Mouse (Mus musculus) left cerebral cortex, adult 2 months (tissue): Measurements from ENCODE around the gene Disp1. TPM values are rescaled to one million over a fixed set of nuclear protein-coding genes. Genes with fewer than 3 reads are reported as not detected.

Experiments
- DNase-seq, 2 experiments: peaks; one replicate each; pipeline ENCODE4 v3.0.0; 2021 to 2022; ENCODE audit warnings: low spot score in 2 of 2, mixed read lengths in 1 of 2; ENCODE audit errors: extremely low spot score in 1 of 2
- H3K27ac ChIP-seq: fragments of 200-600 bp; 2 replicates; pipeline ENCODE4 v1.8.1; 2022
- H3K4me3 ChIP-seq: fragments of 200-600 bp; 2 replicates; pipeline ENCODE4 v1.8.1; 2022
- CTCF ChIP-seq: fragments of 200-600 bp; IDR thresholded peaks from 2 replicates; pipeline ENCODE4 v1.8.1; 2022; ENCODE audit warnings: antibody characterized with exemption, mild to moderate bottlenecking, moderate library complexity
- intact Hi-C: fragments of 180-260 bp; cut with DNase I; formaldehyde crosslinking; loops from one replicate; pipeline ENCODE4 v1.15.1; 2025
- total RNA-seq, 2 experiments: library from RNA; stranded (reverse); gene quantifications; 2 replicates each; pipeline ENCODE4 v1.2.3; 2021

The Disp1 gene
- total RNA-seq, 2 experiments from 2014 or later = 5.4 to 7.7 TPM

- TF ChIP-seq CTCF = no peak
- no peak overlapping the region for H3K4me3 ChIP-seq
- H3K27ac ChIP-seq = no peak overlapping the region
- no peak for DNase-seq
- intact Hi-C loops = no loop called here
Observed at GRCm38 (mm10) chr1:183233679-183234174, 12.4 kb upstream of the Disp1 start.

GRCm38 (mm10) chr1:183232985-183233678 is 11.8 kb upstream of the Disp1 start:
- intact Hi-C loops = no loop called here
- TF ChIP-seq CTCF = no peak
- no peak for DNase-seq

GRCm38 (mm10) chr1:183227469-183227868 is 6.1 kb upstream of the Disp1 start:
- no peak for TF ChIP-seq CTCF
- no peak for DNase-seq
- H3K4me3 ChIP-seq = no peak overlapping the region
- intact Hi-C loops = no loop called here
- no peak overlapping the region for H3K27ac ChIP-seq

More at GRCm38 (mm10) chr1:183232985-183233678, 11.8 kb upstream of the Disp1 start:
- H3K27ac ChIP-seq = no peak overlapping the region
- no peak overlapping the region for H3K4me3 ChIP-seq

- Histone ChIP-seq H3K4me3 (no peak overlapping the region), H3K27ac (no peak overlapping the region)
- no peak for DNase-seq
- no peak for TF ChIP-seq CTCF
- intact Hi-C loops = no loop called here
Observed at GRCm38 (mm10) chr1:183219021-183219420, 2.3 kb downstream of the Disp1 start.

- Histone ChIP-seq H3K27ac (no peak overlapping the region), H3K4me3 (no peak overlapping the region)
- DNase-seq = no peak
- TF ChIP-seq CTCF = no peak
- intact Hi-C loops = no loop called here
Observed at GRCm38 (mm10) chr1:183216691-183217090, 4.6 kb downstream of the Disp1 start.

GRCm38 (mm10) chr1:183215706-183216105 is 5.6 kb downstream of the Disp1 start:
- Histone ChIP-seq H3K4me3 (no peak overlapping the region), H3K27ac (no peak overlapping the region)
- no peak for TF ChIP-seq CTCF
- no peak for DNase-seq
- intact Hi-C loops = no loop called here

GRCm38 (mm10) chr1:183213850-183214249 is 7.5 kb downstream of the Disp1 start:
- no peak overlapping the region for H3K27ac ChIP-seq
- TF ChIP-seq CTCF = no peak
- intact Hi-C loops = loop anchor here (5.0 kb wide), 1 partner anchor 62 kb away; no protein-coding TSS in a partner anchor
- no peak overlapping the region for H3K4me3 ChIP-seq
- DNase-seq = no peak

- no peak for DNase-seq
- TF ChIP-seq CTCF = no peak
- no peak overlapping the region for H3K4me3 ChIP-seq
- peak overlapping the region; percentile 2; the same call in 1 of the 2 replicates for H3K27ac ChIP-seq
- intact Hi-C loops = loop anchor here (5.0 kb wide), 1 partner anchor 60 kb away; no protein-coding TSS in a partner anchor
Observed at GRCm38 (mm10) chr1:183212757-183213211, 8.5 kb downstream of the Disp1 start.

- intact Hi-C loops = loop anchor here (5.0 kb wide), 1 partner anchor 58 kb away; no protein-coding TSS in a partner anchor
- H3K4me3 ChIP-seq = no peak overlapping the region
- DNase-seq = no peak
- H3K27ac ChIP-seq = no peak overlapping the region
- TF ChIP-seq CTCF = no peak
Observed at GRCm38 (mm10) chr1:183210115-183210514, 11.2 kb downstream of the Disp1 start.

- Histone ChIP-seq H3K27ac (no peak overlapping the region), H3K4me3 (no peak overlapping the region)
- DNase-seq = no peak
- intact Hi-C loops = no loop called here
- no peak for TF ChIP-seq CTCF
Observed at GRCm38 (mm10) chr1:183207623-183208022, 13.7 kb downstream of the Disp1 start.

- no peak for TF ChIP-seq CTCF
- no peak overlapping the region for H3K27ac ChIP-seq
- intact Hi-C loops = no loop called here
- DNase-seq = no peak
- no peak overlapping the region for H3K4me3 ChIP-seq
Observed at GRCm38 (mm10) chr1:183207141-183207540, 14.2 kb downstream of the Disp1 start.

GRCm38 (mm10) chr1:183200926-183201325 is 20.4 kb downstream of the Disp1 start:
- intact Hi-C loops = no loop called here
- H3K4me3 ChIP-seq = no peak overlapping the region
- H3K27ac ChIP-seq = no peak overlapping the region
- no peak for DNase-seq
- TF ChIP-seq CTCF = no peak

- H3K27ac ChIP-seq = no peak overlapping the region
- no peak for TF ChIP-seq CTCF
- no peak overlapping the region for H3K4me3 ChIP-seq
- intact Hi-C loops = no loop called here
- DNase-seq = no peak
Observed at GRCm38 (mm10) chr1:183194763-183195162, 26.6 kb downstream of the Disp1 start.
